Mouse (Mus musculus): ENCODE data around the gene Hist1h4h. TPM values are rescaled to one million over a fixed set of nuclear protein-coding genes. Genes with fewer than 3 reads are reported as not detected.
"Not testable (repeated sequence)": the region's sequence is repeated elsewhere in the genome, so short reads cannot be mapped to it uniquely, and the experiment has no call there.

Hist1h4h gene
- polyA plus RNA-seq, 1 experiment from 2014 or later: 1.5 TPM

DNA sequence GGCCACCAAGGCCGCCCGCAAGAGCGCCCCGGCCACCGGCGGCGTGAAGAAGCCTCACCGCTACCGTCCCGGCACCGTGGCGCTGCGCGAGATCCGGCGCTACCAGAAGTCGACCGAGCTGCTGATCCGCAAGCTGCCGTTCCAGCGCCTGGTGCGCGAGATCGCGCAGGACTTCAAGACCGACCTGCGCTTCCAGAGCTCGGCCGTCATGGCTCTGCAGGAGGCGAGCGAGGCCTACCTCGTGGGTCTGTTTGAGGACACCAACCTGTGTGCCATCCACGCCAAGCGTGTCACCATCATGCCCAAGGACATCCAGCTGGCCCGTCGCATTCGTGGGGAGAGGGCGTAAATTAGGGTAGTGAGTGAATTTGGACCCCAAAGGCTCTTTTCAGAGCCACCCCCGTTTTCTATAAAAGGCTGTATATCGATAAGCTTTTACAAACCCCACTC is 45.0 kb downstream of the Hist1h4h start:
- H3K9me3 ChIP-seq (replicated peaks; ENCODE audit: control insufficient read depth, low read length, poor library complexity, severe bottlenecking); H3K27me3 ChIP-seq (ENCODE audit: control insufficient read depth, insufficient read depth, low read depth, low read length); ATAC-seq; H3K36me3 ChIP-seq (ENCODE audit: control insufficient read depth, insufficient read depth, low read length): not testable (repeated sequence)
- Histone ChIP-seq H3K4me2 (ENCODE audit: low read length) (peak overlapping the region; percentile 78), H3K4me3 (ENCODE audit: low read depth, low read length) (peak overlapping the region; percentile 40), H3K9ac (ENCODE audit: low read depth, low read length) (peak overlapping the region; percentile 60), H3K27ac (ENCODE audit: low read length) (peak overlapping the region; percentile 75), H3K4me1 (ENCODE audit: control insufficient read depth, insufficient read depth, low read length) (peaks cover 25% of the 10 kb centered on the region)
- 0% methylated on average over 9 of the region's 40 CpGs for WGBS

DNA sequence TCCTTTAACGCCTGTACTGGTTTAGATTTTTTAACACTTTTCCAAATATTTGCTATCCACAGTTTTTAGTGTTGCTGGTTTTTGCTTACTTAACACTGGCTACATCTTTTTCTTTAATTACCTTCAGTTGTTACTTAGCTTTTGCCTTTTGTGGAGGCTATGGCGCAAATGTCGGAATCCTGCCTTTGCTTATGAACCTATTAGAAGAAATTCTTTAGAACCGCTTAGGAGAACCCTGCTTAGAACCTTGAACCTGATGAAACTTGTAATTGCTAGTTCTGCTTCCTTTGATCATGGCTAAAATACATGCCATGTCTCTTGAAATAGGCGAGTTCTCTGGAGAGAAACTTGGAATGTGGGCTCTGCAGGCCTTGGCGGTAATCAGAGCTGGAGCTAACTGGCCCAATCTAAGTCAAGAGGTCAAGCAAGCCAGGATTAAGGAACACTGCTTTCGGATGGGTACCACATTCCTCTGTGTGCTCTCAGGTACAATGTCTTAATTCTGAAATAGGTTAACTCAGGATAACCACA is 45.6 kb downstream of the Hist1h4h start:
- no peaks in the 10 kb centered on the region for H3K36me3 ChIP-seq (ENCODE audit: control insufficient read depth, insufficient read depth, low read length)
- no peak overlapping the region; the same call in 1 of the 2 replicates for H3K9ac ChIP-seq (ENCODE audit: low read depth, low read length)
- peak overlapping the region; percentile 40 for H3K4me3 ChIP-seq (ENCODE audit: low read depth, low read length)
- H3K27me3 ChIP-seq (ENCODE audit: control insufficient read depth, insufficient read depth, low read depth, low read length): no peaks in the 10 kb centered on the region
- no peak overlapping the region; the same call in 1 of the 2 replicates for H3K27ac ChIP-seq (ENCODE audit: low read length)
- WGBS: 8% methylated on average over 7 of the region's 7 CpGs
- ATAC-seq: no peak
- peak overlapping the region; percentile 78 for H3K4me2 ChIP-seq (ENCODE audit: low read length)
- peaks cover 27% of the 10 kb centered on the region for H3K4me1 ChIP-seq (ENCODE audit: control insufficient read depth, insufficient read depth, low read length)
- no peaks in the 10 kb centered on the region for H3K9me3 ChIP-seq (replicated peaks; ENCODE audit: control insufficient read depth, low read length, poor library complexity, severe bottlenecking)

DNA sequence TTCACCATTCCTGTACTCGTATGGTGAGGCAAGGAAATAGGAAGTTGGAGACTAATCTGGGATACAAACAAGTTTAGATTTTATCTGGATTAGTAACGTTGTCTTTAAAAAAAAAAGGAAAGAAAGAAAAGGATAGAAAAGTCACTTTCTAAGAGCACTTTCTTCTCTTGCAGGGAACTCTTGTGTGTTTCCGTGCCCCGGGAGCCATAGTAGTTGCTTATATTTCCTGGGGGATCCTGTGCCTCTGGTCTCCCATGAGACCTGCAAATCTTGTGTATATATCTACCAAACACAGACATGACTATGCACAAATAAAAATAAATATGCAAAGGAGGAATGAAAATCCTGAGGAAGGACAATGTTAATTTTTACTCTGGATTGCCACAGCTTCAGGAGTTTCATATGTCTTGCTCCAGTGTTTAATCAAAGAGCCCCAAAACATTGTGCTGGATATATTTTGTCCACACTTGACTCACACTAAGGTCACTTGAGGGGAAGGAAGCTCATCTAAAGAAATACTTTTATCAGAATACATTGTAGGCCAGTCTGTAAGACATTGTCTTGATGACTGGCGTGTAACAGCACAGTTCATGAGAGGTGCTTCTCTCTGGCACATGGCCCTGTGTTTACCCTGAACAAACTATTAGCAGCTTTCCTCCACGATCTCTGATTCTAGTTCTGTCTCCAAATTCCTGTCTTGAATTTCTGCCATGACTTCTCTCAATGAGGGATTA is 46.2 kb downstream of the Hist1h4h start:
- H3K36me3 ChIP-seq (ENCODE audit: control insufficient read depth, insufficient read depth, low read length): no peaks in the 10 kb centered on the region
- no peak overlapping the region for H3K9ac ChIP-seq (ENCODE audit: low read depth, low read length)
- no peaks in the 10 kb centered on the region for H3K9me3 ChIP-seq (replicated peaks; ENCODE audit: control insufficient read depth, low read length, poor library complexity, severe bottlenecking)
- H3K27ac ChIP-seq (ENCODE audit: low read length): no peak overlapping the region
- no peak overlapping the region for H3K4me3 ChIP-seq (ENCODE audit: low read depth, low read length)
- H3K4me2 ChIP-seq (ENCODE audit: low read length): peak overlapping the region; percentile 78
- 46% methylated on average over 6 of the region's 6 CpGs for WGBS
- H3K4me1 ChIP-seq (ENCODE audit: control insufficient read depth, insufficient read depth, low read length): peaks cover 26% of the 10 kb centered on the region
- no peak for ATAC-seq
- H3K27me3 ChIP-seq (ENCODE audit: control insufficient read depth, insufficient read depth, low read depth, low read length): no peaks in the 10 kb centered on the region

DNA sequence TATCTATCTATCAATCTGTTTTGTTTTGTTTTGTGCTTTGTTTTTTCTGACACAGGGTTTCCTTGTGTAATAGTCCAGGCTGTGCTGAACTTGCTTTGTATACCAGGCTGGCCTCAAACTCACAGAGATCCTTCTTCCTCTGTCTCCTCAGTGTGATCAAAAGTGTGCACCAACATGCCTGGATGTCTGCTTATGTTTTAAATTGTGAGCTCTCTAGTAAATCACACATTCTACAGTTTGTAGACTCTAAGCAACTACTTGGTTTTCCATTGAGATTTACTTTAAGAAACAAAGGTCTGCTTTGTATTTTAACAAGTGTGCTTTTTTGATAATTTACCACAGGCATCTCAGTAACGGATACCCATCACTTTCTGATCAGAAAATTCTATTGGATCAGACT is 47.0 kb downstream of the Hist1h4h start:
- no peaks in the 10 kb centered on the region for H3K36me3 ChIP-seq (ENCODE audit: control insufficient read depth, insufficient read depth, low read length)
- no peaks in the 10 kb centered on the region for H3K9me3 ChIP-seq (replicated peaks; ENCODE audit: control insufficient read depth, low read length, poor library complexity, severe bottlenecking)
- 100% methylated on average over 1 of the region's 1 CpGs for WGBS
- no peak overlapping the region for H3K9ac ChIP-seq (ENCODE audit: low read depth, low read length)
- no peak overlapping the region for H3K27ac ChIP-seq (ENCODE audit: low read length)
- no peak for ATAC-seq
- H3K4me2 ChIP-seq (ENCODE audit: low read length): no peak overlapping the region
- H3K27me3 ChIP-seq (ENCODE audit: control insufficient read depth, insufficient read depth, low read depth, low read length): no peaks in the 10 kb centered on the region
- H3K4me3 ChIP-seq (ENCODE audit: low read depth, low read length): no peak overlapping the region
- peaks cover 25% of the 10 kb centered on the region for H3K4me1 ChIP-seq (ENCODE audit: control insufficient read depth, insufficient read depth, low read length)

Small RNA genes lying within 50 kb of the gene (microRNA-seq; reads per million reads assigned to microRNA genes)
- gene Gm44297: not detected
- gene Gm44359: not detected
- gene Gm44394: not detected
- 0.69 reads per million for gene n-TStga1

Other genes with a start within 250 kb of the Hist1h4h start
- gene Zfp322a, start 161.8 kb upstream of the Hist1h4h start, polyA plus RNA-seq (2015; fragmentation: Nextera tagmentation; extraction: Ambion mirVana): 55.5 and 57.4 TPM in 2 replicates
- gene Abt1, start 107.2 kb upstream of the Hist1h4h start, polyA plus RNA-seq (2015; fragmentation: Nextera tagmentation; extraction: Ambion mirVana): 9.1 and 11.0 TPM in 2 replicates
- 0.10 and 0.31 TPM in 2 replicates for gene Btn1a1, start 65.1 kb upstream of the Hist1h4h start, polyA plus RNA-seq (2015; fragmentation: Nextera tagmentation; extraction: Ambion mirVana)
- 0.15 TPM in 1 of 2 replicates, not detected in the other for gene Btn2a2, start 42.2 kb upstream of the Hist1h4h start, polyA plus RNA-seq (2015; fragmentation: Nextera tagmentation; extraction: Ambion mirVana)
- gene Hist1h2af, start 2.9 kb downstream of the Hist1h4h start, polyA plus RNA-seq (2015; fragmentation: Nextera tagmentation; extraction: Ambion mirVana): not detected in 2 replicates
- not detected in 2 replicates for gene Hist1h3g, start 4.4 kb downstream of the Hist1h4h start, polyA plus RNA-seq (2015; fragmentation: Nextera tagmentation; extraction: Ambion mirVana)
- 0.27 TPM in 1 of 2 replicates, not detected in the other for gene Hist1h2bh, start 12.3 kb downstream of the Hist1h4h start, polyA plus RNA-seq (2015; fragmentation: Nextera tagmentation; extraction: Ambion mirVana)
- gene Hist1h3f, start 13.0 kb downstream of the Hist1h4h start, polyA plus RNA-seq (2015; fragmentation: Nextera tagmentation; extraction: Ambion mirVana): not detected in 2 replicates
- not detected in 2 replicates for gene Hist1h4f, start 20.6 kb downstream of the Hist1h4h start, polyA plus RNA-seq (2015; fragmentation: Nextera tagmentation; extraction: Ambion mirVana)
- gene Hist1h1d, start 22.2 kb downstream of the Hist1h4h start, polyA plus RNA-seq (2015; fragmentation: Nextera tagmentation; extraction: Ambion mirVana): 0.07 TPM in 1 of 2 replicates, not detected in the other
- gene Hist1h3e, start 31.3 kb downstream of the Hist1h4h start, polyA plus RNA-seq (2015; fragmentation: Nextera tagmentation; extraction: Ambion mirVana): 1.0 and 1.4 TPM in 2 replicates
- 7.7 and 11.6 TPM in 2 replicates for gene Hist1h2ae, start 40.2 kb downstream of the Hist1h4h start, polyA plus RNA-seq (2015; fragmentation: Nextera tagmentation; extraction: Ambion mirVana)
- gene Hist1h2bg, start 40.3 kb downstream of the Hist1h4h start, polyA plus RNA-seq (2015; fragmentation: Nextera tagmentation; extraction: Ambion mirVana): 0.36 and 0.86 TPM in 2 replicates
- gene Hist1h2bf, start 43.1 kb downstream of the Hist1h4h start, polyA plus RNA-seq (2015; fragmentation: Nextera tagmentation; extraction: Ambion mirVana): not detected in 2 replicates
- not detected in 2 replicates for gene Hist1h2ad, start 43.3 kb downstream of the Hist1h4h start, polyA plus RNA-seq (2015; fragmentation: Nextera tagmentation; extraction: Ambion mirVana)
- 0.53 and 0.60 TPM in 2 replicates for gene Hist1h3d, start 44.7 kb downstream of the Hist1h4h start, polyA plus RNA-seq (2015; fragmentation: Nextera tagmentation; extraction: Ambion mirVana)
- 21.8 and 27.6 TPM in 2 replicates for gene Hist1h4d, start 50.5 kb downstream of the Hist1h4h start, polyA plus RNA-seq (2015; fragmentation: Nextera tagmentation; extraction: Ambion mirVana)
- 1.0 and 1.4 TPM in 2 replicates for gene Hist1h2be, start 90.1 kb downstream of the Hist1h4h start, polyA plus RNA-seq (2015; fragmentation: Nextera tagmentation; extraction: Ambion mirVana)
- 3.3 and 4.4 TPM in 2 replicates for gene Hist1h1e, start 91.5 kb downstream of the Hist1h4h start, polyA plus RNA-seq (2015; fragmentation: Nextera tagmentation; extraction: Ambion mirVana)
- 0.23 and 0.32 TPM in 2 replicates for gene Hist1h2ac, start 152.9 kb downstream of the Hist1h4h start, polyA plus RNA-seq (2015; fragmentation: Nextera tagmentation; extraction: Ambion mirVana)
- 14.9 and 17.1 TPM in 2 replicates for gene Hist1h2bc, start 153.1 kb downstream of the Hist1h4h start, polyA plus RNA-seq (2015; fragmentation: Nextera tagmentation; extraction: Ambion mirVana)
- not detected in 2 replicates for gene Hist1h1t, start 164.8 kb downstream of the Hist1h4h start, polyA plus RNA-seq (2015; fragmentation: Nextera tagmentation; extraction: Ambion mirVana)
- 1.8 and 3.2 TPM in 2 replicates for gene Hist1h4c, start 167.4 kb downstream of the Hist1h4h start, polyA plus RNA-seq (2015; fragmentation: Nextera tagmentation; extraction: Ambion mirVana)
- gene Hfe, start 179.8 kb downstream of the Hist1h4h start, polyA plus RNA-seq (2015; fragmentation: Nextera tagmentation; extraction: Ambion mirVana): 2.8 and 3.8 TPM in 2 replicates
- gene Hist1h1c, start 207.8 kb downstream of the Hist1h4h start, polyA plus RNA-seq (2015; fragmentation: Nextera tagmentation; extraction: Ambion mirVana): 7.1 and 8.7 TPM in 2 replicates
- gene Hist1h3c, start 214.6 kb downstream of the Hist1h4h start, polyA plus RNA-seq (2015; fragmentation: Nextera tagmentation; extraction: Ambion mirVana): 0.76 TPM in 1 of 2 replicates, not detected in the other
- gene Hist1h2bb, start 215.7 kb downstream of the Hist1h4h start, polyA plus RNA-seq (2015; fragmentation: Nextera tagmentation; extraction: Ambion mirVana): not detected in 2 replicates
- gene Hist1h2ab, start 220.1 kb downstream of the Hist1h4h start, polyA plus RNA-seq (2015; fragmentation: Nextera tagmentation; extraction: Ambion mirVana): 1.1 and 6.2 TPM in 2 replicates
- gene Hist1h3b, start 221.2 kb downstream of the Hist1h4h start, polyA plus RNA-seq (2015; fragmentation: Nextera tagmentation; extraction: Ambion mirVana): 0.89 and 1.1 TPM in 2 replicates
- 0.98 and 1.8 TPM in 2 replicates for gene Hist1h4b, start 226.0 kb downstream of the Hist1h4h start, polyA plus RNA-seq (2015; fragmentation: Nextera tagmentation; extraction: Ambion mirVana)
- gene Hist1h4a, start 230.2 kb downstream of the Hist1h4h start, polyA plus RNA-seq (2015; fragmentation: Nextera tagmentation; extraction: Ambion mirVana): 0.47 and 0.72 TPM in 2 replicates
- gene Hist1h3a, start 231.3 kb downstream of the Hist1h4h start, polyA plus RNA-seq (2015; fragmentation: Nextera tagmentation; extraction: Ambion mirVana): 0.40 and 0.68 TPM in 2 replicates
- 0.30 TPM in 1 of 2 replicates, not detected in the other for gene Hist1h1a, start 232.6 kb downstream of the Hist1h4h start, polyA plus RNA-seq (2015; fragmentation: Nextera tagmentation; extraction: Ambion mirVana)
- not detected in 2 replicates for gene Trim38, start 238.9 kb downstream of the Hist1h4h start, polyA plus RNA-seq (2015; fragmentation: Nextera tagmentation; extraction: Ambion mirVana)